Mouse (Mus musculus) midbrain, embryonic 11.5 days (tissue): ENCODE measurements at regions not wholly inside any gene's neighbourhood (a gene's known extent, or its start where the extent isn't known, plus 50 kb on each side); places are given as distances from the start of the nearest gene placed in this dataset.

Experiments used
- ATAC-seq: fragments of 200-750 bp; cut with Nextera tagmentation; 2 replicates; pipeline ENCODE4 v1.8.0; 2017; ENCODE audit warnings: moderate TSS enrichment, moderate library complexity; ENCODE audit not compliant: low FRiP score
- DNase-seq: peaks from one replicate; pipeline ENCODE4 v3.0.0; 2015; ENCODE audit warnings: low spot score; ENCODE audit errors: missing footprints
- H3K27ac ChIP-seq: fragments of 300-500 bp; sonication (generic); 2 replicates; pipeline ENCODE4 v1.5.1; 2014; ENCODE audit warnings: low read depth, low read length
- H3K27me3 ChIP-seq: fragments of 300-500 bp; sonication (generic); 2 replicates; pipeline ENCODE4 v1.6.1; 2014; ENCODE audit warnings: mild to moderate bottlenecking, low read length, moderate library complexity, mixed read lengths; ENCODE audit not compliant: control insufficient read depth, insufficient read depth
- H3K36me3 ChIP-seq: fragments of 300-500 bp; sonication (generic); 2 replicates; pipeline ENCODE4 v1.6.1; 2014; ENCODE audit warnings: mild to moderate bottlenecking, low read length, moderate library complexity, mixed read lengths; ENCODE audit not compliant: control insufficient read depth, insufficient read depth
- H3K4me1 ChIP-seq: fragments of 300-500 bp; sonication (generic); 2 replicates; pipeline ENCODE4 v1.6.1; 2014; ENCODE audit warnings: low read length; ENCODE audit not compliant: control insufficient read depth, insufficient read depth
- H3K4me2 ChIP-seq: fragments of 300-500 bp; sonication (generic); 2 replicates; pipeline ENCODE4 v1.6.1; 2014; ENCODE audit warnings: mild to moderate bottlenecking, moderate library complexity
- H3K4me3 ChIP-seq: fragments of 300-500 bp; sonication (generic); 2 replicates; pipeline ENCODE4 v1.5.1; 2014; ENCODE audit warnings: low read depth, low read length
- H3K9ac ChIP-seq: fragments of 300-500 bp; sonication (generic); 2 replicates; pipeline ENCODE4 v1.6.1; 2014; ENCODE audit warnings: low read length
- H3K9me3 ChIP-seq: fragments of 300-500 bp; sonication (generic); 2 replicates; pipeline ENCODE4 v1.6.1; 2016; ENCODE audit warnings: low read length; ENCODE audit not compliant: control insufficient read depth
- WGBS: fragments of 180-500 bp; shearing (Covaris S2); extraction: QIAGEN DNeasy Blood & Tissue Kit; methylation state at CpG from one replicate; pipeline ENCODE4 v1.1.7; 2014; 5-methylcytosine and 5-hydroxymethylcytosine counted together

- DNase-seq (peak; percentile 96), ATAC-seq (no peak)
- H3K9ac ChIP-seq, result no peak overlapping the region
- H3K4me3 ChIP-seq, result peak overlapping the region; percentile 18
- peak overlapping the region; percentile 34 for H3K4me2 ChIP-seq
- H3K4me1 ChIP-seq, result peaks cover 32% of the 10 kb centered on the region
- WGBS, result 2% methylated on average over 26 of the region's 26 CpGs
- H3K36me3 ChIP-seq, result no peaks in the 10 kb centered on the region
- H3K27me3 ChIP-seq, result peaks cover 56% of the 10 kb centered on the region
- H3K27ac ChIP-seq, result no peak overlapping the region
- no peaks in the 10 kb centered on the region for H3K9me3 ChIP-seq
These were observed 77.4 kb downstream of the Kcnrg start for GRCm38 (mm10) chr14:61684473-61685230.

DNA sequence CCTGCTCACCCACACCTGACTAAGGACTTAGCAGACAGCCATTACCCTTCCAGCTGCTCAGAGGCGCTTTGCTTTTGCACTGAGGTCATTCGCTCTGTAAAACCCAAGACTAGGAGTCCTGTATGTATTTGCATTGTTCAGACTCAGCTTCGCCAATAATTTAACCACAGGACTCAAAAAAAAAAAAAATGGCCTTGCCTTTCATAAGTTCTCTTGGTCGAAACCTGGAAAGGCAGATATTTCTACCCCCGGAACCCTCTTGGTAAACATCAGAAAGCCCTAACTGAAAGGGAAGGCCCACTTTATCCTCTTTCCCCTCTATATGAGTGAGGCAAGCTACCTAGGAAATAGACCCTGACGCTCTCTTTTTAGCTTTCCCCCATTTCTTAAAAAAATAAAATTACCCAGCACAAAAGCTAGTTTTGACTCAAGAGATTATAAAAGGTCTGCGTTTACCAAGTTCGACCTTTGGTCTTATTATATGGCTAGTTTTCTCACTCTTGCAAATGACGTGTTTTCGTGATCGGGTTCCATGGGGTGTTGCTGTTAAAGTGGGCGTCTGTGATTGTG is 78.1 kb downstream of the Kcnrg start:
- no peak overlapping the region for H3K4me2 ChIP-seq
- peaks cover 63% of the 10 kb centered on the region for H3K27me3 ChIP-seq
- H3K9me3 ChIP-seq, result no peaks in the 10 kb centered on the region
- 5% methylated on average over 12 of the region's 12 CpGs for WGBS
- H3K9ac ChIP-seq, result no peak overlapping the region
- no peaks in the 10 kb centered on the region for H3K36me3 ChIP-seq
- ATAC-seq, result no peak
- peak; percentile 93 for DNase-seq
- H3K4me3 ChIP-seq, result no peak overlapping the region
- H3K4me1 ChIP-seq, result peaks cover 27% of the 10 kb centered on the region
- no peak overlapping the region for H3K27ac ChIP-seq

DNA sequence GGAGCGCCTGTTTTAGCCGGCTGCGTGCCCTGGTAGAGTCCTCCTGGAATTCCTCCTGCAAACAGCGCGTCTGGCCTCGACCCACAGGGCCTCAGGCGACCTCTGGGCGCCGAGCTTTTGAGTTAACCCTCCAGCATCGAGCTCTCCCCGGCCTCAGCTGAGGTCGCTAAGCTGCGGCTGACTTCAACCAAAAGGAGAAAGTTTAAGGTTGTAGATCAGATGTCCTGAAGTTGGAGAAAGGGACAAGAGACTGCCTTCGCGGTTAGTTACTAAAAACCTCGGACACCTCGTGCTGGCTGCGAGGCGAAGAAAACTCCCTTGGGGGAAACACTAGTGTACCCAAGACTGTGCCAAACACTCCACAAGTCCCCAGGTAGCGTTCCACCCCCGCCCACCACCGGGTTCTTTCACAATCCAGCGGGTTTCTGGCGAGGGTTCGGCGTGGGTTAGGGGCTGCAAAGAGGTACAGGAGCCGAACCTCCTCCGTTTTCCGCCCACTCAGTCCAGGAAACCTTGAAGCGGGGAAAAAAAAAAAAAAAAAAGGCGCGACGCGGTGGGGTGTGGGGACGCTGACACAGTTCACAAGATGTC is 78.9 kb downstream of the Kcnrg start:
- H3K4me2 ChIP-seq, result peak overlapping the region; percentile 59; the same call in 1 of the 2 replicates
- under 1% methylated on average over 30 of the region's 35 CpGs for WGBS
- H3K9me3 ChIP-seq, result no peaks in the 10 kb centered on the region
- DNase-seq (peak; percentile 97), ATAC-seq (no peak)
- H3K27me3 ChIP-seq, result peaks cover 72% of the 10 kb centered on the region
- no peaks in the 10 kb centered on the region for H3K36me3 ChIP-seq
- peaks cover 25% of the 10 kb centered on the region for H3K4me1 ChIP-seq
- H3K27ac ChIP-seq, result no peak overlapping the region
- H3K9ac ChIP-seq, result no peak overlapping the region; the same call in 1 of the 2 replicates
- peak overlapping the region; percentile 29 for H3K4me3 ChIP-seq

DNA sequence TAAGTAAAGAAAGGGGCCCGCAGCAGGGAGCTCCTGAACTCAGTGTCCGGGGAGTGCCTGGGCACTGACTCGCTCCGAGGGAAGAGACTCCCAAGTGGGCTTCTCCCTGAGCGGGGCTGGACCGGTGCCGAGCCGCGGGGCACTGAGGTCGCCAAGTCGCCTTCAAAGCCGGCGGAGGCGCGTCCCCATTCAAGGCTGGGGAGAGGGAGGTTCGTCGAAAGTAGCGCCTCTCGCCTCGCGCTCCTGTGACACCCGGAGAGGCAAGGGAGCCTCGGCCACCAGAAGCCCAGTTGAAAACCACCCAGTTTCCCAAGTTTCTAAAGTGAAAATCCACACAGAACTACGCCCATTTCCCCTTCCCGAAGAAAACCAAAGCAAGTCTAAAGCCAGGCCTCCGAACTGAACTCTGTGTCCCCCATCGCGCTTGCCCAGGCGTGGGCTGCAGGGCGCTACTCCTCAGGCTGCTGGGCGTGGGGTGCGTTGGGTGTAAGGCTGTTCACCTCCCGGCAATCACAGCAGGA is 79.6 kb downstream of the Kcnrg start:
- Histone ChIP-seq H3K9ac (0 out of 2 replicates have a peak overlapping the region, but pooled peaks have one; percentile 9), H3K4me1 (peaks cover 25% of the 10 kb centered on the region), H3K4me3 (peak overlapping the region; percentile 29), H3K27me3 (peaks cover 74% of the 10 kb centered on the region), H3K36me3 (no peaks in the 10 kb centered on the region), H3K9me3 (no peaks in the 10 kb centered on the region), H3K4me2 (peak overlapping the region; percentile 59), H3K27ac (no peak overlapping the region)
- peak; percentile 97 for DNase-seq
- ATAC-seq, result no peak
- WGBS, result under 1% methylated on average over 33 of the region's 33 CpGs

DNA sequence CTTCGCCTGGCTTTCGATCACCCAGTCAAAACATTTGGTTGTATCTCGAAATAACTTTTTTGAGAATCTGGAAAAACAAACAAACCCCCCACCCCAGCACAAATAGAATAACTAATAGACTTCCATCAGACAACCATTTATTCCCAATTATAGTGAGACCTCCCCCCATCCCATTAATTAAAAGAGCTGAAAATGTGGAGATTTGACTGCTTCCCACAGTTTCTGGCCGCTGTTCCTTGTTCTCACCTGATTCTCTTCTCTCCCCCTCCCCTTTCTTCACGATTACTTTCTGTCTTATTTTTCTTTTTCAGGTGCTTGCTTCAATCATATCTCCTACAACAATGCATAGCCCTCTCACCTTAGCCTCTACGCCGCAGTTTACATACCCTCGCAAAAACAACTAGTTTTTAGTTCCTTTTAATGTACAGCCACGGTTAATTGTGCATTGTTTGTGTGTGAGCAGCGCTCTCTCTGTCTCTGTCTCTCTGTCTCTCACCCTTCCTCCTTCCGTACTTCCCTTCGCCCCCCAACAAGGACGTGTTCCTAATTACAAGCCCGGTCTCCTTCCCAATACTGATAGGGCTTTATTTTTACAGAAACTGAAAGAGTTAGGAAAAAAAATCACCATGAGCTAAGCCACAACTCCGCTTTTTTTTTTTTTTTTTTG is 80.2 kb downstream of the Kcnrg start:
- peaks cover 74% of the 10 kb centered on the region for H3K27me3 ChIP-seq
- no peaks in the 10 kb centered on the region for H3K9me3 ChIP-seq
- H3K4me2 ChIP-seq, result peak overlapping the region; percentile 59
- peak; percentile 93 for DNase-seq
- no peak overlapping the region for H3K9ac ChIP-seq
- H3K36me3 ChIP-seq, result no peaks in the 10 kb centered on the region
- under 1% methylated on average over 15 of the region's 15 CpGs for WGBS
- H3K27ac ChIP-seq, result no peak overlapping the region
- H3K4me3 ChIP-seq, result peak overlapping the region; percentile 29
- no peak for ATAC-seq
- H3K4me1 ChIP-seq, result peaks cover 25% of the 10 kb centered on the region

- ATAC-seq (no peak), DNase-seq (peak; percentile 94)
- Histone ChIP-seq H3K9ac (no peak overlapping the region), H3K4me2 (no peak overlapping the region), H3K9me3 (no peaks in the 10 kb centered on the region), H3K4me3 (no peak overlapping the region), H3K27me3 (peaks cover 71% of the 10 kb centered on the region), H3K36me3 (no peaks in the 10 kb centered on the region), H3K4me1 (peaks cover 23% of the 10 kb centered on the region), H3K27ac (no peak overlapping the region)
- WGBS, result 4% methylated on average over 11 of the region's 11 CpGs
These were observed 80.8 kb downstream of the Kcnrg start for GRCm38 (mm10) chr14:61688013-61688520.

- H3K4me3 ChIP-seq, result no peak overlapping the region
- no peaks in the 10 kb centered on the region for H3K9me3 ChIP-seq
- H3K27me3 ChIP-seq, result peaks cover 65% of the 10 kb centered on the region
- H3K27ac ChIP-seq, result no peak overlapping the region
- WGBS, result 1% methylated on average over 9 of the region's 9 CpGs
- ATAC-seq (no peak), DNase-seq (peak; percentile 94)
- no peaks in the 10 kb centered on the region for H3K36me3 ChIP-seq
- H3K4me1 ChIP-seq, result peaks cover 22% of the 10 kb centered on the region
- no peak overlapping the region for H3K9ac ChIP-seq
- no peak overlapping the region for H3K4me2 ChIP-seq
These were observed 81.4 kb downstream of the Kcnrg start for GRCm38 (mm10) chr14:61688666-61689065.

- DNase-seq (peak; percentile 97), ATAC-seq (peak; percentile 35; the same call in 1 of the 2 replicates)
- under 1% methylated on average over 21 of the region's 21 CpGs for WGBS
- Histone ChIP-seq H3K27me3 (peaks cover 59% of the 10 kb centered on the region), H3K9me3 (no peaks in the 10 kb centered on the region), H3K36me3 (no peaks in the 10 kb centered on the region), H3K4me3 (peak overlapping the region; percentile 12; the same call in 1 of the 2 replicates), H3K4me2 (peak overlapping the region; percentile 42), H3K9ac (no peak overlapping the region), H3K27ac (no peak overlapping the region), H3K4me1 (peaks cover 19% of the 10 kb centered on the region)
These were observed 82.0 kb downstream of the Kcnrg start for GRCm38 (mm10) chr14:61689281-61689680.
